Mouse (Mus musculus): Measurements from ENCODE around the gene Adamts4.

The Adamts4 gene

GRCm38 (mm10) chr1:171278436-171278835 lies 28.2 kb downstream of the Adamts4 start:
- DNase-seq (ENCODE audit: low read depth, low spot score) = no peak

- no peak for DNase-seq (ENCODE audit: low read depth, low spot score)
These were observed 28.9 kb downstream of the Adamts4 start for GRCm38 (mm10) chr1:171279012-171279705.

GRCm38 (mm10) chr1:171279721-171280120 lies 29.5 kb downstream of the Adamts4 start:
- DNase-seq (ENCODE audit: low read depth, low spot score) = no peak

GRCm38 (mm10) chr1:171280250-171280915 lies 30.2 kb downstream of the Adamts4 start:
- DNase-seq (ENCODE audit: low read depth, low spot score) = no peak

- peak; percentile 98 for DNase-seq (ENCODE audit: low read depth, low spot score)
These were observed 30.8 kb downstream of the Adamts4 start, which contains the start of gene Ppox for GRCm38 (mm10) chr1:171280916-171281527. Ppox (minus strand) TSS chr1:171281186.

- DNase-seq (ENCODE audit: low read depth, low spot score) = peak; percentile 87
These were observed 31.3 kb downstream of the Adamts4 start for GRCm38 (mm10) chr1:171281528-171281923.

GRCm38 (mm10) chr1:171282086-171282805 lies 32.0 kb downstream of the Adamts4 start:
- DNase-seq (ENCODE audit: low read depth, low spot score) = no peak

- no peak for DNase-seq (ENCODE audit: low read depth, low spot score)
These were observed 33.3 kb downstream of the Adamts4 start for GRCm38 (mm10) chr1:171283188-171284160.

GRCm38 (mm10) chr1:171284491-171284890 lies 34.3 kb downstream of the Adamts4 start:
- DNase-seq (ENCODE audit: low read depth, low spot score) = no peak

GRCm38 (mm10) chr1:171285096-171285892 lies 35.1 kb downstream of the Adamts4 start:
- no peak for DNase-seq (ENCODE audit: low read depth, low spot score)

- no peak for DNase-seq (ENCODE audit: low read depth, low spot score)
These were observed 36.3 kb downstream of the Adamts4 start for GRCm38 (mm10) chr1:171286517-171286916.

- DNase-seq (ENCODE audit: low read depth, low spot score) = peak; percentile 96
These were observed 37.2 kb downstream of the Adamts4 start, which contains the start of gene Usp21 for GRCm38 (mm10) chr1:171287136-171288081. Usp21 (minus strand) TSS chr1:171287991.

- no peak for DNase-seq (ENCODE audit: low read depth, low spot score)
These were observed 38.1 kb downstream of the Adamts4 start for GRCm38 (mm10) chr1:171288328-171288727.

- no peak for DNase-seq (ENCODE audit: low read depth, low spot score)
These were observed 43.1 kb downstream of the Adamts4 start for GRCm38 (mm10) chr1:171293351-171293750.

- no peak for DNase-seq (ENCODE audit: low read depth, low spot score)
These were observed 43.7 kb downstream of the Adamts4 start for GRCm38 (mm10) chr1:171293906-171294297.

- DNase-seq (ENCODE audit: low read depth, low spot score) = peak; percentile 88
These were observed 44.3 kb downstream of the Adamts4 start, which contains the start of gene Ufc1 for GRCm38 (mm10) chr1:171294298-171295062. Ufc1 (minus strand) TSS chr1:171295024.

- no peak for DNase-seq (ENCODE audit: low read depth, low spot score)
These were observed 44.8 kb downstream of the Adamts4 start for GRCm38 (mm10) chr1:171295063-171295402.

GRCm38 (mm10) chr1:171298226-171298625 lies 48.0 kb downstream of the Adamts4 start:
- DNase-seq (ENCODE audit: low read depth, low spot score) = no peak
